Comparison of ENCODE assay signal across 8 mouse cellular contexts in the genomic region with DNA sequence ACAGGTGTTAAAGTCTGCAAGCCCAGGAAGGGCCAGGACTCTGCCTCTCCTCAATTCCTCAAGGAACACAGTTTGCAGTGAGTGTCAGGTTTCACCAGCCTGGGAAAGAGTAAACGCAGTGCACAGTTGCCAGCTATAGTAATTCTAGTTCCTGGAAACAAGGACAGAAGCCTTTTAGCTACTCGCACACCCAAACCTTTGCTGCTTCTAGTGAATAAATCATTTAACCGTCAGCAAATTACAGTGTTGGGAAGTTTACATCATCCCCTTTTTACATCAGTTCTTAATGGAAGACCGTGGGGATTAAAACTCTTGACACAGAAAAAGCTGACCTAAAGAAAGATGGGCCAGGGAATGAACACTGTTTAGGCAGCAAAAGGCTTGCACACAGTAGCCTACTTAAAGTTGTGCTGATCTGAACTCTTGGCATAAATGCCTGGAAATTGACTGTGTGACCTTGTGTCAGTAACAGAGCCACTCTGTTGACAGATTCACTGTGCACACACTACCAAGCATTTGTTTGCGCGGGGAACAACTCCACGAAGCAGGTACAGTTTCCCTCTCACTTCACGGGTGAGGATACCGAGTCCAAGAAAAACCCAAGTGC. TPM values are rescaled to one million over a fixed set of nuclear protein-coding genes. Genes with fewer than 3 reads are reported as not detected.
DNase-seq lines count a peak whose midpoint lies in the region; ATAC-seq and TF ChIP-seq lines count a peak whose summit lies in the region.

No protein-coding gene starts in this region.

- H3K27me3 ChIP-seq in kidney, adult 2 months (replicated peaks; ENCODE audit: control insufficient read depth, insufficient read depth, low read length), result no peaks in the 10 kb centered on the region
- H3K27me3 ChIP-seq in heart, embryonic 15.5 days, result no peaks in the 10 kb centered on the region
- H3K27me3 ChIP-seq in liver, embryonic 12.5 days (replicated peaks), result peaks cover 12% of the 10 kb centered on the region

- H3K9ac ChIP-seq in heart, embryonic 15.5 days, result peak overlapping the region; percentile 76
- H3K9ac ChIP-seq in liver, embryonic 12.5 days, result peak overlapping the region; percentile 99

- peak overlapping the region; percentile 72 for H3K4me2 ChIP-seq in heart, embryonic 15.5 days
- peak overlapping the region; percentile 87 for H3K4me2 ChIP-seq in liver, embryonic 12.5 days

- DNase-seq in kidney, adult 2 months, result peak; percentile 34
- no peak for DNase-seq in kidney, adult 18-20 months
- peak; percentile 60 for DNase-seq in adipocyte (ENCODE audit: low spot score)
- DNase-seq in skeletal muscle tissue, adult 2 months (ENCODE audit: low read depth, low spot score), result peak; percentile 7
- no peak for DNase-seq in adrenal gland, postnatal 4 days (ENCODE audit: low spot score in 2 of 2)
- no peak for DNase-seq in frontal cortex, adult 2 months (ENCODE audit: extremely low spot score in 1 of 2, low spot score in 1 of 2)

- ATAC-seq in heart, embryonic 15.5 days (replicated peaks; ENCODE audit: insufficient number of reproducible peaks, insufficient read depth, low FRiP score, low read depth), result peak; percentile 29
- ATAC-seq in liver, embryonic 12.5 days, result peak; percentile 34

- peak overlapping the region; percentile 68 for H3K27ac ChIP-seq in kidney, adult 2 months (ENCODE audit: insufficient read depth, low read depth, low read length)
- H3K27ac ChIP-seq in heart, embryonic 15.5 days, result peak overlapping the region; percentile 96
- peak overlapping the region; percentile 94 for H3K27ac ChIP-seq in liver, embryonic 12.5 days

- no peak for TF ChIP-seq CTCF in kidney, adult 2 months (conservative IDR thresholded peaks at IDR 0.05; ENCODE audit: insufficient read depth, insufficient read length, low read depth, low read length)

- peak overlapping the region; percentile 61 for H3K4me3 ChIP-seq in kidney, adult 2 months (ENCODE audit: insufficient read depth, low read depth, low read length)
- peak overlapping the region; percentile 99 for H3K4me3 ChIP-seq in heart, embryonic 15.5 days
- H3K4me3 ChIP-seq in liver, embryonic 12.5 days, result peak overlapping the region; percentile 99

- WGBS in kidney, adult 2 months, result 11% methylated on average over 9 of the region's 9 CpGs
- WGBS in heart, embryonic 15.5 days, result 12% methylated on average over 9 of the region's 9 CpGs
- 28% methylated on average over 9 of the region's 9 CpGs for WGBS in liver, embryonic 12.5 days (ENCODE audit: insufficient replicate concordance)

- TF ChIP-seq POLR2A in kidney, adult 2 months (IDR thresholded peaks at IDR 0.05; ENCODE audit: low read depth, low read length), result no peak

- H3K36me3 ChIP-seq in kidney, adult 2 months (ENCODE audit: control insufficient read depth, insufficient read depth, low read length), result no peaks in the 10 kb centered on the region
- no peaks in the 10 kb centered on the region for H3K36me3 ChIP-seq in heart, embryonic 15.5 days
- H3K36me3 ChIP-seq in liver, embryonic 12.5 days, result no peaks in the 10 kb centered on the region

- peaks cover 6% of the 10 kb centered on the region for H3K4me1 ChIP-seq in kidney, adult 2 months (ENCODE audit: control insufficient read depth, insufficient read depth, low read length)
- H3K4me1 ChIP-seq in heart, embryonic 15.5 days (replicated peaks), result peaks cover 18% of the 10 kb centered on the region
- peaks cover 42% of the 10 kb centered on the region for H3K4me1 ChIP-seq in liver, embryonic 12.5 days

- H3K9me3 ChIP-seq in heart, embryonic 15.5 days (replicated peaks), result no peaks in the 10 kb centered on the region
- no peaks in the 10 kb centered on the region for H3K9me3 ChIP-seq in liver, embryonic 12.5 days (replicated peaks)

RNA-seq across cellular contexts. Expression of gene Usp6nl, which starts 0.6 kb away (rescaled TPM):
- 8.9 and 9.1 TPM in 2 replicates for polyA plus RNA-seq in kidney, adult 2 months (2012; rRNA removed)
- 4.6 and 6.6 TPM in 2 replicates for polyA plus RNA-seq in heart, embryonic 15.5 days (2015; fragmentation: Nextera tagmentation; extraction: Ambion mirVana)
- 7.7 and 7.9 TPM in 2 replicates for polyA plus RNA-seq in liver, embryonic 12.5 days (2016; fragmentation: Nextera tagmentation; extraction: Ambion mirVana)
- total RNA-seq in adrenal gland, postnatal 4 days (2021), result 10 to 100 TPM; 40.1 to 44.0 TPM
- polyA plus RNA-seq in frontal cortex, adult 2 months (2012; rRNA removed), result 10.3 and 10.9 TPM in 2 replicates

Comparison
In these comparisons a context has a peak if more than half of its experiments do, and no peak if none do; other contexts are left out.
1. DNase-seq: peak in kidney, adult 2 months (single experiment), adipocyte (single experiment) and skeletal muscle tissue, adult 2 months (single experiment); none in kidney, adult 18-20 months (single experiment), adrenal gland, postnatal 4 days (0 of 2) and frontal cortex, adult 2 months (0 of 2).
2. Peak in every context shown above with its lines, with median percentiles within 50 percentile points of each other: H3K27ac ChIP-seq and H3K4me3 ChIP-seq.